In the genomic region with DNA sequence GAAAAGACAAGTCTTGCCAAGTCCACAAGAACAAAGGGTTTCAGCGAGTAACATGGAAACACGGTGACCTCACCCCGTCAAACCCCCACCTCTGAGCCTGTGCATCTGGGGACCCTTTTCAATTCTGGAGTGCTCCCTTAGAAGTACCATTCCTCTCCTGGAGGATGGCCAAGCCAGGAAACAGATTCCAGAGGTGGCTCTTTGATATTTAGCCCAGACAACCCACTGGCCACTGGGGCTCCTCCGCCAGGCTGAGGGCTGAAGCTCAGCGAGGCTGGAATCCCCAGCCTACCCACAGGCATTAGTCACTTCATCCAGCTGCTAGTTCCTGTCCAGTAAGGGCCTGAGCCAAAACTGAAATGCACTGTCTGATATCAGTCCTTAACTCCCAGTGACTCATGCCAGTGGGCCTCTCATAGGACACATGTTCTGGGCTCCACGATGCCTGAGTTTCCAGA, we compare ENCODE assay signal across 13 mouse cellular contexts. TPM values are rescaled to one million over a fixed set of nuclear protein-coding genes. Genes with fewer than 3 reads are reported as not detected.
DNase-seq lines count a peak whose midpoint lies in the region; ATAC-seq and TF ChIP-seq lines count a peak whose summit lies in the region.
"Had no signal": no experiment of that assay in that cellular context is flagged by ENCODE, and none has a peak within 500 bp of the region (broad histone marks: within the 10 kb centered on the region; RNA-seq: fewer than 3 reads in every experiment).

No protein-coding gene starts in this region.

- TF ChIP-seq CTCF in lung, adult 2 months (IDR thresholded peaks at IDR 0.05; ENCODE audit: insufficient read depth, low read length), result no peak

- H3K9ac ChIP-seq in midbrain, embryonic 16.5 days (ENCODE audit: low read depth, low read length), result no peak overlapping the region
- H3K9ac ChIP-seq: neural tube, embryonic 15.5 days had no signal

- H3K4me2 ChIP-seq in midbrain, embryonic 16.5 days (ENCODE audit: low read length), result no peak overlapping the region
- H3K4me2 ChIP-seq: neural tube, embryonic 15.5 days had no signal

- no peak overlapping the region for H3K27ac ChIP-seq in midbrain, embryonic 16.5 days (ENCODE audit: low read length)
- H3K27ac ChIP-seq: macrophage; neural tube, embryonic 15.5 days had no signal

- no peak for TF ChIP-seq POLR2A in lung, adult 2 months (IDR thresholded peaks at IDR 0.05; ENCODE audit: borderline replicate concordance, extremely low read depth, low read depth, low read length)

- ATAC-seq in midbrain, embryonic 16.5 days, result no peak
- ATAC-seq in megakaryocyte progenitor cell, adult 5-6 weeks (replicated peaks; ENCODE audit: poor library complexity), result no peak
- ATAC-seq in CD4-positive, CD25-positive, alpha-beta regulatory T cell, adult 4 months, result no peak

- no peaks in the 10 kb centered on the region for H3K9me3 ChIP-seq in midbrain, embryonic 16.5 days (replicated peaks; ENCODE audit: control insufficient read depth, low read length, poor library complexity, severe bottlenecking)
- H3K9me3 ChIP-seq: neural tube, embryonic 15.5 days had no signal

- H3K4me1 ChIP-seq in lung, adult 2 months (ENCODE audit: control insufficient read depth, insufficient read depth, low read length), result peaks cover 4% of the 10 kb centered on the region; the same call in 1 of the 2 replicates
- H3K4me1 ChIP-seq in midbrain, embryonic 16.5 days (ENCODE audit: control insufficient read depth, insufficient read depth, low read length), result no peaks in the 10 kb centered on the region

- DNase-seq in lung, adult 18-20 months, result peak; percentile 10 to 17
- no peak for DNase-seq in lung, adult 2 months
- DNase-seq in gastrocnemius, adult 18-20 months (ENCODE audit: low spot score), result peak; percentile 57
- DNase-seq in heart, postnatal 10 days, result peak; percentile 80 to 88
- peak; percentile 71 for DNase-seq in skeletal muscle tissue, adult 2 months (ENCODE audit: low read depth, low spot score)
- DNase-seq: cerebellum, postnatal 10 days; kidney, adult 18-20 months had no signal

- WGBS in lung, adult 2 months, result 37% methylated on average over 6 of the region's 6 CpGs
- 81% methylated on average over 6 of the region's 6 CpGs for WGBS in midbrain, embryonic 16.5 days

- intact Hi-C loops in heart, postnatal 10 days (cut with DNase I), result no loop called here

- H3K4me3 ChIP-seq in lung, adult 2 months (replicated peaks; ENCODE audit: extremely low read depth, low read depth, low read length), result no peak overlapping the region
- no peak overlapping the region for H3K4me3 ChIP-seq in midbrain, embryonic 16.5 days (ENCODE audit: low read depth, low read length)
- H3K4me3 ChIP-seq: neural tube, embryonic 15.5 days had no signal

- H3K36me3 ChIP-seq in midbrain, embryonic 16.5 days (ENCODE audit: control insufficient read depth, insufficient read depth, low read length), result no peaks in the 10 kb centered on the region
- H3K36me3 ChIP-seq: neural tube, embryonic 15.5 days had no signal

- no peaks in the 10 kb centered on the region for H3K27me3 ChIP-seq in midbrain, embryonic 16.5 days (ENCODE audit: control insufficient read depth, insufficient read depth, low read depth, low read length)
- H3K27me3 ChIP-seq: neural tube, embryonic 15.5 days had no signal

RNA-seq across cellular contexts. Expression of gene Tln2, which starts 6.3 kb away (rescaled TPM):
- 11.6 and 14.1 TPM in 2 replicates for polyA plus RNA-seq in lung, adult 2 months (2012; rRNA removed)
- total RNA-seq in gastrocnemius, adult 18-20 months (2021), result 10 to 100 TPM; 62.3 to 75.9 TPM
- 10 to 100 TPM; 86.0 to 96.7 TPM for total RNA-seq in heart, postnatal 10 days (2021)
- polyA plus RNA-seq in midbrain, embryonic 16.5 days (2015; fragmentation: Nextera tagmentation; extraction: Ambion mirVana), result 24.8 and 26.7 TPM in 2 replicates
- total RNA-seq in megakaryocyte progenitor cell, adult 5-6 weeks (2015), result 0.27 and 0.73 TPM in 2 replicates
- total RNA-seq in megakaryocyte progenitor cell, adult 5-6 weeks (2017), result 0.64 and 0.75 TPM in 2 replicates
- polyA plus RNA-seq in CD4-positive, CD25-positive, alpha-beta regulatory T cell, adult 4 months (2017; shearing (Covaris generic)), result under 1 TPM in 1 of 2 experiments, not detected in 1; 0.22 TPM
- total RNA-seq: MEL had no signal

Comparison
In these comparisons a context has a peak if more than half of its experiments do, and no peak if none do; other contexts are left out.
1. RNA of gene Tln2, which starts 6.3 kb away (total RNA-seq): 86.0 to 96.7 TPM in heart, postnatal 10 days and 62.3 to 75.9 TPM in gastrocnemius, adult 18-20 months; 0.27 to 0.75 TPM in megakaryocyte progenitor cell, adult 5-6 weeks; every median in the first group is over 10 times any median in the second.